Mouse (Mus musculus) limb, embryonic 15.5 days (tissue): ENCODE results near the gene Rragc. TPM values are rescaled to one million over a fixed set of nuclear protein-coding genes. Genes with fewer than 3 reads are reported as not detected.

Experiments used
- ATAC-seq: fragments of 200-750 bp; cut with Nextera tagmentation; 2 replicates; pipeline ENCODE4 v1.8.0; 2017; ENCODE audit warnings: low read depth, moderate TSS enrichment; ENCODE audit not compliant: insufficient number of reproducible peaks, low FRiP score, low TSS enrichment
- H3K27ac ChIP-seq: fragments of 300-500 bp; sonication (generic); 2 replicates; pipeline ENCODE4 v1.5.1; 2015; ENCODE audit warnings: moderate library complexity, mild to moderate bottlenecking, inconsistent platforms
- H3K27me3 ChIP-seq: fragments of 300-500 bp; sonication (generic); 2 replicates; pipeline ENCODE4 v1.6.1; 2015; ENCODE audit warnings: inconsistent platforms
- H3K36me3 ChIP-seq: fragments of 300-500 bp; sonication (generic); 2 replicates; pipeline ENCODE4 v1.6.1; 2015; ENCODE audit warnings: inconsistent platforms
- H3K4me1 ChIP-seq: fragments of 300-500 bp; sonication (generic); 2 replicates; pipeline ENCODE4 v1.6.1; 2015; ENCODE audit warnings: inconsistent platforms
- H3K4me2 ChIP-seq: fragments of 300-500 bp; sonication (generic); 2 replicates; pipeline ENCODE4 v1.6.1; 2015; ENCODE audit warnings: mild to moderate bottlenecking, inconsistent platforms
- H3K4me3 ChIP-seq: fragments of 300-500 bp; sonication (generic); 2 replicates; pipeline ENCODE4 v1.5.1; 2015; ENCODE audit warnings: mild to moderate bottlenecking, inconsistent platforms
- H3K9ac ChIP-seq: fragments of 300-500 bp; sonication (generic); 2 replicates; pipeline ENCODE4 v1.6.1; 2015; ENCODE audit warnings: inconsistent platforms
- H3K9me3 ChIP-seq: fragments of 300-500 bp; sonication (generic); 2 replicates; pipeline ENCODE4 v1.6.1; 2016; ENCODE audit warnings: inconsistent platforms
- WGBS: fragments of 180-500 bp; shearing (Covaris S2); methylation state at CpG from one replicate; pipeline ENCODE4 v1.1.7; 2015; 5-methylcytosine and 5-hydroxymethylcytosine counted together
- polyA plus RNA-seq: library from polyadenylated mRNA; unstranded; fragments of >200 nt; fragmentation: Nextera tagmentation; extraction: Ambion mirVana; gene quantifications from 2 replicates; pipeline ENCODE4 v1.2.1, GENCODE M21; 2015

Rragc gene
- polyA plus RNA-seq, 1 experiment from 2014 or later = 55.2 TPM

DNA sequence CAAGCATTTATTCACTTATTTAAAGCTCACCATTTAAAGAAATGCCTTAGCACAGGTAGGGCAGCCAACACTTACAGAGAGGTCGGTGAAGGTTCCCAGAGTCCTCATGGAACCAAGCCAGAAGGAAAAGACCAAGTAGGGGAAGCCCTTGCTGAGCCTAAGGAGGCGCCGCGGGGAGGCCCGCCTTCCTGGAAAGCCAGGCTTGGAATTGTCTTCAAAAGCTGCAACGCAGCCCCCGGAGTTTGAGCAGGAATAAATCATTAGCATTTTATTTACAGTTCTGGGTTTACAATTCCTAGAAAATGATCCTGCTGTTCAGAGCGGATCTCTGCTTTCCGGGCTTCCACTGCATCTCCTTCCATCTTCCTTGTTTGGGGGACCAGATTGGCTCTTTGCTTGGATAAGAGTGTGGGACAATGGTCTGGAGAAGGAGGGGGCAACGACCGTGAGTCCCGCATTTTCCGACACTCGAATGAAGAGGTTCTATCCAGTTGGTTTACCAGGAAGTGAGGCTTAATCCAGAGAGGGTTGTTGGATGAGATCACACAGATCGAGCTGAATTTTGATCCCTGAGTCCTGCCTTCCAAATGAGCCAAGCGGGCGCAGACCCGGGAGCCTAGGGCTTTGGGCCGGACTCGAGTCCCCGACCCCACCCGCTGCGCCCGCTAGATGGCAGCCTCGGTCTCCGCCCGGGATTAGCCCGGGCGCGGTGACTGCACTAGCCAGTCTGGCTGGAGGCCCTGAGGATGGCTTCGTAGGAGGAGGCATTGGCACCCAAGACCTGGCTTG lies 39.7 kb downstream of the Rragc start:
- Histone ChIP-seq H3K4me3 (peak overlapping the region; percentile 19), H3K4me1 (peaks cover 14% of the 10 kb centered on the region), H3K9me3 (no peaks in the 10 kb centered on the region), H3K9ac (no peak overlapping the region), H3K4me2 (peak overlapping the region; percentile 38), H3K36me3 (no peaks in the 10 kb centered on the region), H3K27me3 (peaks cover 27% of the 10 kb centered on the region), H3K27ac (no peak overlapping the region)
- ATAC-seq = no peak
- 4% methylated on average over 31 of the region's 31 CpGs for WGBS

- Histone ChIP-seq H3K27ac (no peak overlapping the region), H3K36me3 (no peaks in the 10 kb centered on the region), H3K4me1 (peaks cover 14% of the 10 kb centered on the region), H3K9me3 (no peaks in the 10 kb centered on the region), H3K4me3 (no peak overlapping the region), H3K9ac (no peak overlapping the region), H3K4me2 (peak overlapping the region; percentile 38), H3K27me3 (peaks cover 29% of the 10 kb centered on the region)
- WGBS = 55% methylated on average over 4 of the region's 4 CpGs
- ATAC-seq = no peak
These were observed 40.2 kb downstream of the Rragc start for GRCm38 (mm10) chr4:123957492-123957808.

- Histone ChIP-seq H3K4me3 (no peak overlapping the region), H3K27ac (no peak overlapping the region), H3K27me3 (peaks cover 29% of the 10 kb centered on the region), H3K9me3 (no peaks in the 10 kb centered on the region), H3K9ac (no peak overlapping the region), H3K4me2 (no peak overlapping the region), H3K4me1 (peaks cover 14% of the 10 kb centered on the region), H3K36me3 (no peaks in the 10 kb centered on the region)
- 46% methylated on average over 4 of the region's 4 CpGs for WGBS
- ATAC-seq = no peak
These were observed 40.6 kb downstream of the Rragc start for GRCm38 (mm10) chr4:123957891-123958290.

- Histone ChIP-seq H3K9me3 (no peaks in the 10 kb centered on the region), H3K27me3 (peaks cover 25% of the 10 kb centered on the region), H3K36me3 (no peaks in the 10 kb centered on the region), H3K27ac (no peak overlapping the region), H3K4me2 (no peak overlapping the region), H3K4me3 (no peak overlapping the region), H3K4me1 (peaks cover 14% of the 10 kb centered on the region), H3K9ac (no peak overlapping the region)
- no peak for ATAC-seq
- WGBS = 30% methylated on average over 4 of the region's 4 CpGs
These were observed 43.7 kb downstream of the Rragc start for GRCm38 (mm10) chr4:123960955-123961354.

DNA sequence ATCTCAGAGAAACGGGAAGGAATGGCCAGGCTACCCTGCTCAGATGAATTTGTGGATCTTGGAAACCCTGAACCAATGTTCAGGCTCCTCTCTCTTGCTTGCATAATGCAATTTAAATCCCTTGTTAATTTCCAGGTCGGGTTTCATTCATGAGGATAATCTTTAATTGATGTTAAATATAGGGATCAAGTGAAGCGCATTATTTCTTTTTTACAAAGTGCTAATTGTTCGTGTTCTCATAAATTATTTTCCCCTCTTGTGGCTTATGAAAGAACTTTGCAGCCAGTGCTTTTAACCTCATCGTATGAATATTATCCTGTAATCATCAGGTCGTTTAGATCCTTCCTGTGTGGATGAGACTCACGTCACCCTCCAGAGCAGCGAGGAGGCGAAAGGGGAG lies 45.5 kb downstream of the Rragc start:
- H3K36me3 ChIP-seq = no peaks in the 10 kb centered on the region
- peaks cover 2% of the 10 kb centered on the region for H3K4me1 ChIP-seq
- no peak overlapping the region for H3K4me3 ChIP-seq
- no peak overlapping the region for H3K4me2 ChIP-seq
- WGBS = 44% methylated on average over 9 of the region's 9 CpGs
- ATAC-seq = no peak
- H3K9me3 ChIP-seq = no peaks in the 10 kb centered on the region
- H3K27me3 ChIP-seq = peaks cover 8% of the 10 kb centered on the region
- H3K9ac ChIP-seq = no peak overlapping the region
- no peak overlapping the region for H3K27ac ChIP-seq

GRCm38 (mm10) chr4:123968663-123969321 lies 51.5 kb downstream of the Rragc start:
- Histone ChIP-seq H3K9me3 (no peaks in the 10 kb centered on the region), H3K27ac (no peak overlapping the region), H3K4me3 (no peak overlapping the region), H3K4me1 (peaks cover 5% of the 10 kb centered on the region), H3K36me3 (no peaks in the 10 kb centered on the region), H3K4me2 (no peak overlapping the region), H3K27me3 (peaks cover 21% of the 10 kb centered on the region), H3K9ac (no peak overlapping the region)
- ATAC-seq = no peak
- 77% methylated on average over 8 of the region's 8 CpGs for WGBS

DNA sequence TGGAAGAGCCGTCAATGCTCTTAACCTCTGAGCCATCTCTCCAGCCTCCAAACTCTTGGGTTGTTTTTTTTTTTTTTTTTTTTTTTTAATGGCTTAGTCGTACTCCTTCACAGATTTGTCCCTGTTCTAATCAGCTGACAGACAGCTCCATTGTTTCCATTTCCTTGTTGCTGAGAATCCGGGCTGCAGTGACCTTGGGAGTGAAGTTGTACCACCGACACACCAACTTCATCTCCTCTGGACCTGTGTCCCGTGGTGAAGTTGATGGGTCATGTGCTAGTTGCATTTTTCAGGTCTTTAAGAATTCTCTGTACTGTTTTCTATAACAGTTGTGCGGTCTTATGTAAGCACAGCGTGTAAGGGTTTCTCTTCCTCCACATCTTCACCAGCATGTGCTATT lies 52.2 kb downstream of the Rragc start:
- 81% methylated on average over 7 of the region's 7 CpGs for WGBS
- Histone ChIP-seq H3K27me3 (peaks cover 21% of the 10 kb centered on the region), H3K4me1 (peaks cover 5% of the 10 kb centered on the region)

DNA sequence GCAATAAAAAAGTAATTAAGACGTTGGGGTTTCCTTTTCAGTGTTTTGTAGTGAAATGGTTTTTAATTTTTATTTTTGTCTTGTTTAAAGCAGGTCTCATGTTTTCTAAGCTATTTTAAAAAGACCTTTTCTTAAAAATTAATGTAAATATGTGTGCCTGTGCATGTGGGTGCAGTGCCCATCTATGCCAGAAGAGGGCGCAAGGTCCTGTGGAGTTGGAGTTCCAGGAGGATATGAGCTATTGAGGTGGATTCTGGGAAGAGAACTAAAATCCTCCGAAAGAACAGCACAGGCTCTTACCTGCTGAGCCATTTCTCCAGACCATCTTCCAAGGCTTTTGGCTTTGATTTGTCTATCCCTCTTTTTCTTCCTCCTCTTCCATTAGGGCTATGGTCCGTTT lies 53.8 kb downstream of the Rragc start:
- Histone ChIP-seq H3K27ac (no peak overlapping the region), H3K4me1 (peaks cover 5% of the 10 kb centered on the region), H3K9me3 (no peaks in the 10 kb centered on the region), H3K4me3 (no peak overlapping the region), H3K36me3 (no peaks in the 10 kb centered on the region), H3K9ac (no peak overlapping the region), H3K4me2 (no peak overlapping the region), H3K27me3 (peaks cover 17% of the 10 kb centered on the region)
- no peak for ATAC-seq
- 80% methylated on average over 4 of the region's 4 CpGs for WGBS

More for the DNA sequence above, 52.2 kb downstream of the Rragc start:
- Histone ChIP-seq H3K9ac (no peak overlapping the region), H3K4me3 (no peak overlapping the region), H3K9me3 (no peaks in the 10 kb centered on the region), H3K4me2 (no peak overlapping the region), H3K36me3 (no peaks in the 10 kb centered on the region), H3K27ac (no peak overlapping the region)
- no peak for ATAC-seq

GRCm38 (mm10) chr4:123972423-123973049 lies 55.3 kb downstream of the Rragc start:
- peaks cover 17% of the 10 kb centered on the region for H3K27me3 ChIP-seq
- H3K9me3 ChIP-seq = no peaks in the 10 kb centered on the region
- no peak overlapping the region for H3K27ac ChIP-seq
- WGBS = 11% methylated on average over 29 of the region's 29 CpGs
- H3K4me3 ChIP-seq = peak overlapping the region; percentile 29
- peak overlapping the region; percentile 56 for H3K4me2 ChIP-seq
- peaks cover 5% of the 10 kb centered on the region for H3K4me1 ChIP-seq
- peak overlapping the region; percentile 18; the same call in 1 of the 2 replicates for H3K9ac ChIP-seq
- no peak for ATAC-seq
- no peaks in the 10 kb centered on the region for H3K36me3 ChIP-seq

DNA sequence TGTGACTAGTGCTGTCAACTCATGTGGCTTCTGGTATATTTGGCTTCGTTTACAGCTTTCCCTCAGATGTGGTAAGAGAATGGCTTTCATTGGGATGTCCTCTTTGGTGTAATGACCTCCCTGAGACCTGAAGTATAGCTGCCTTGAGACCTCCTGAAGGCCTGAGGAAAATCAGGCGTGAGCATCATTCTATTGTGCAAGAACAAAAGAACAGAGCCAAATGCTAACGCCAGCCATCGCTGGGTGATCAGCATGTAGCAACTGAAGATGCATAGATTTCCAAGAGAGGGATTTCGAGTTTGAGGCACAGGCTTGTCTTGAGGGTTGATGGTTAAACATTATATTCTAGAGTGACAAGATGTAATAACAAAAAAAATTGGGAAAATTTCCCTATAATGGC lies 64.9 kb downstream of the Rragc start:
- H3K27me3 ChIP-seq = no peaks in the 10 kb centered on the region
- H3K4me3 ChIP-seq = no peak overlapping the region
- H3K4me2 ChIP-seq = no peak overlapping the region
- no peaks in the 10 kb centered on the region for H3K4me1 ChIP-seq
- ATAC-seq = no peak
- 62% methylated on average over 5 of the region's 5 CpGs for WGBS
- H3K9me3 ChIP-seq = no peaks in the 10 kb centered on the region
- H3K36me3 ChIP-seq = no peaks in the 10 kb centered on the region
- H3K27ac ChIP-seq = no peak overlapping the region
- no peak overlapping the region for H3K9ac ChIP-seq
